Mouse (Mus musculus): ENCODE results near the gene Tmc5.

The Tmc5 gene

DNA sequence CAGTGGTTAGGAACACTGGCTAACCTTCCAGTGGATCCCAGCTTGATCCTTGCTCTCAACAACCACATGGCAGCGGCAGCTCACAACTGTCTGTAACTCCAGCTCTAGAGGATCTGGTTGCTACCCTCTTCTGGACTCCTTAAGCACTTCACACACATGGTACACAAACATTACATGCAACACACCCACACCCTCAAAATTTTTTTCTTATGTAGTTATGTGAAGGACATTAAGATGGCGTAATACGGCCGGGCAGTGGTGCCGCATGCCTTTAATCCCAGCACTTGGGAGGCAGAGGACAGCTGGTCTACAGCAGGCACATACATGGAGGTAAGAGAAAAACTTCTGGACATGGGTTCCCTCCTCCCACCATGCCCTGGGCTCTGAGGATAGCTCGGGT lies 99.0 kb downstream of the Tmc5 start:
- DNase-seq (ENCODE audit: low read depth, low spot score): no peak

DNA sequence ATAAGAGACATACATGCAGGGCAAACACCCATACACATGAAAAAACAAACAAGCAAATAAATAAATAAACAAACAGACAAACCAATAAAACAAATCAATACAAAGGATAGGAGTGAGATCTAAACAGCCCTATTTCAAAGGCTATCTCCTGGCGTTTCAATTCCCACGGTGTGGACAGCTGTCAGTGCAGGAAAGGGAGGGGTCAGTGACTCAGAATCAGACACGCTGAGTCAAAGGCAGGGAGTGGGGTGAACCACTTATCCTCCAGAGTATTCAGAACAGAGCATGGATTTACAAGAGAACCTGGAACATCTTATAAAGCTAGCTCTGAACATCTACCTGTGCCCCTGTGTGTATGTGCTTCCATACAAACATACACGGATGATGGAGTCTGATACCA lies 100.1 kb downstream of the Tmc5 start:
- DNase-seq (ENCODE audit: low read depth, low spot score): peak; percentile 42

DNA sequence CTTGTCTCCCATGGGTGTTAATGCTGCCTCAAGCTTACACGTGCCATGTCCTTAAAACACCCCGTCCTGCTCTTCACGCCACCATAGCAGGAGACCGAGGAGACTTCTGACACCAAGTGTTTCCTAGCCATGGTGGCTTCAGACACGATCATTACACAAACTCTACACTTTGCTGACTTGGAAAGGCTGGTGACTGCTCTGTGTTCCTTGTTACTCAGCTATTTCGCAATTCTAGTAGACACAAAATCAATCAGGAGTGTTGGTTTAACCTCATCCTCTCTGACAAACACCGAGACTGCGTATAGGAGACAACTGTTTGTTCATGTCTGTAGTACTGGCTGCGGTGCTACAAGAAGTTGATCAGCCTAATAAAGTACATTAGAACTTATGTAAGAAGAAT lies 101.8 kb downstream of the Tmc5 start:
- no peak for DNase-seq (ENCODE audit: low read depth, low spot score)

GRCm38 (mm10) chr7:118703144-118703561 lies 106.1 kb downstream of the Tmc5 start:
- peak; percentile 42 for DNase-seq (ENCODE audit: low read depth, low spot score)

- no peak for DNase-seq (ENCODE audit: low read depth, low spot score)
Measured at GRCm38 (mm10) chr7:118704001-118704850, 107.1 kb downstream of the Tmc5 start.

GRCm38 (mm10) chr7:118705101-118705961 lies 108.2 kb downstream of the Tmc5 start, which contains the start of gene Gde1:
TSS of gene Gde1 (minus strand) at chr7:118705778.
- peak; percentile 97 for DNase-seq (ENCODE audit: low read depth, low spot score)

DNA sequence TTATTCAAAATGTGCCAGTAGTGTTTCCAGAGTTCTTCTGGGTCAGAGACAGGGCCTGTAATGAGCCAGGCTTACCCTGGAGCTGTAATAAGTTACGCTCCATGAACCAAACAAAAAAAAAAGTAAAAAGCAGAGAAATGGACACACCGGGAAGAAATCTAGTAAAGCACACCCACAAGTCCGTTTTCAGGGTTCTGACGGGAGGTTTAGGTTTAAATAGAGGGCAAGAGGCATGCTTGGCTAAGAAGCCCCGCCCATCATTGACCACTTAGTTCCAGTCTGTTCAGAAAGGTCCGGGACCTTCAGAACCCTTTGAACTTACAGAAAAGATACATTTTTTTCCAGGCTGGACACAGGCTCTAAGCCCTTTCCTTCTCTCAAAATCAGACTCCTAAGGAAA lies 109.0 kb downstream of the Tmc5 start:
- DNase-seq (ENCODE audit: low read depth, low spot score): no peak

- DNase-seq (ENCODE audit: low read depth, low spot score): no peak
Measured at GRCm38 (mm10) chr7:118706488-118706887, 109.4 kb downstream of the Tmc5 start.

- no peak for DNase-seq (ENCODE audit: low read depth, low spot score)
Measured at GRCm38 (mm10) chr7:118707216-118707615, 110.1 kb downstream of the Tmc5 start.

GRCm38 (mm10) chr7:118708002-118708401 lies 110.9 kb downstream of the Tmc5 start:
- DNase-seq (ENCODE audit: low read depth, low spot score): no peak

- no peak for DNase-seq (ENCODE audit: low read depth, low spot score)
Measured at GRCm38 (mm10) chr7:118710776-118711175, 113.7 kb downstream of the Tmc5 start.

DNA sequence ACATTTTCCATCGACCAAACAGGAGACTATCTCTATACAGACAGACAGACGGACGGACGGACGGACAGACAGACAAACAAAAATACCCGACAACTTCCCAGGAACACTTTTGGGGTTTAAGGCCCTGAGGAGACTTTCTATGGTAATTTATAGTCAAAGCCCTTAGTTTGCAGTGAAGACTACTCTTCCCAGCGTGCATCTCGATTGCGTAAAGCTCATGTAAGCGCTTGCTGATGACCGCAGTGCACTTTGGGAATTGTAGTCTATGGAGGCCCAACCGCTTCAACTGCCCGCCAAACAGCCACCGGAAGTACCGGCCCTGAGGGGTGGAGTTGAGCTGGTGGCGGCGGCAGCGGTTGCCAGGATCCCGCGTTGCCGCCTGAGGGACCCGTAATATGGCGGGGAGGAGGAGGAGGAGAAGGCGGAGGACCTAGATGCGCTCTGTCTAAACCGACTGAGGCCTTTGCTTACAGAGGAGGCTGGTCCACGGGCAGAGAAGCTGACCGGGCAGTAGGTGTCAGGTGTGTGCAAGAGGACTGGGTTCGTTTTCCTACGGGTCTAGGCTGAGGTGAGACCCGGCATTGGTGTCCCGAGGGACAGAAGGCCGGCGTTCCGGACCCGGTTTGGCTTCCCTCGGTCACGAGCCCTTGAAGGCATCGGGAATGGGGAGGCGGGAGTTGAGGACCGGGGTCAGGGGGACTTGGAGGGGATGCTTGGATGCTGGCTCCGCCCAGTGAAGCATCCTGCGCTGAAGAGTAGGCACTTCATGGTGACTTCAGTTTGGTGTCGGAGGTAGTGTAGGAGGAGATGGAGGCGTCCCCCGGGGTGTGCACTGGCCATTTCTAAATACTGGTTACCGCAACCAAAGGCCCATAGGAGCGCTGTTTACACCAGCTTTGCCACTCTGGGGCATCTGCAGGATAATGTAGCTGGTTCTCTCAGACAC lies 115.4 kb downstream of the Tmc5 start, which contains the start of gene Ccp110:
Ccp110 (plus strand) TSS at position 325 of the 946 bp plus-strand sequence.
- DNase-seq (ENCODE audit: low read depth, low spot score): peak; percentile 100

DNA sequence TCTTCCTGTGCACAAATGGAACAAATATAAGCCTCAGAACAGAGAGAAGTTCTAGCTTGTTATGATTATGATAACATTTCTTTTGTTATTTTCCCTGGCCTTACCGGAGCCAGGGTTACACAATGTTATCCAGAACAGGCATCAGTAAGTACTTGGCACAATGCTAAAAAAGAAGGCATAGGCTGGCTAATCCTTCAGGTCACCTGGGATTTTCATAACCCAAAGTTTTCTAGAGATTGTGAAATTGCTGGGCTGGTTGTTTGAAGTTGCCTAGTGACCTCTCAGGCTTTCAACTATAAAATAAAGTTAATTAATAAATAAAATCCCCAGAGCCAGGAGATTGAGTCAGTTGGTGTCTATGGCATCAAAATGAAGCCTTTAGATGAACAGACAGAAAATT lies 117.8 kb downstream of the Tmc5 start:
- no peak for DNase-seq (ENCODE audit: low read depth, low spot score)

- DNase-seq (ENCODE audit: low read depth, low spot score): peak; percentile 75
Measured at GRCm38 (mm10) chr7:118718066-118718465, 121.0 kb downstream of the Tmc5 start.

- no peak for DNase-seq (ENCODE audit: low read depth, low spot score)
Measured at GRCm38 (mm10) chr7:118723927-118724326, 126.8 kb downstream of the Tmc5 start.
